Mouse (Mus musculus) layer of hippocampus, postnatal 14 days (tissue): Measurements from ENCODE around the gene Ifnlr1. TPM values are rescaled to one million over a fixed set of nuclear protein-coding genes. Genes with fewer than 3 reads are reported as not detected.
"Not testable (repeated sequence)": the region's sequence is repeated elsewhere in the genome, so short reads cannot be mapped to it uniquely, and the experiment has no call there.

Experiments used
- DNase-seq, 2 experiments: peaks; one replicate each; pipeline ENCODE4 v3.0.0; 2021 to 2022; ENCODE audit warnings: low spot score in 2 of 2, mixed read lengths in 1 of 2
- total RNA-seq, 2 experiments: library from RNA; stranded (reverse); gene quantifications; 2 replicates each; pipeline ENCODE4 v1.2.3; 2021

The Ifnlr1 gene
- total RNA-seq, 2 experiments from 2014 or later, result 0.19 to 0.37 TPM

DNA sequence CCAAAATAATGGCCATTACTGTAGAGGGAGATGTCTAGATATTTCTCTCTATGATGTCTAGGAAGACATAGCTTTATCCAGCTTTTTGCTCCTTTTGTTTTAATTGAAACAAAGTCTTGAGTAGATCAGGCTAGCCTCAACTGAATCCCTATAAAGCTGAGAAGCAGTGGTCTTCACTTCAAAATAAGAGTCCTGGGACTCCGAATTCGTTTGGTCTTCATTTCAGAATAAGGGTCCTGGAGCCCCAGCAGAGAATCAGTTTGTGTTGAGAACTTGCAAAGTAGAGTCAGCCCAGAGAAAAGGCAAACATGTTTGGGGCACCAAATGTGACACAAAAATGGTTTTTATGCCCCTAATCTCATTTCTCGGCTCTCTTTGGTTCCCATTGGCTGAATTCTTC is 1.4 kb upstream of the Ifnlr1 start:
- no peak for DNase-seq

DNA sequence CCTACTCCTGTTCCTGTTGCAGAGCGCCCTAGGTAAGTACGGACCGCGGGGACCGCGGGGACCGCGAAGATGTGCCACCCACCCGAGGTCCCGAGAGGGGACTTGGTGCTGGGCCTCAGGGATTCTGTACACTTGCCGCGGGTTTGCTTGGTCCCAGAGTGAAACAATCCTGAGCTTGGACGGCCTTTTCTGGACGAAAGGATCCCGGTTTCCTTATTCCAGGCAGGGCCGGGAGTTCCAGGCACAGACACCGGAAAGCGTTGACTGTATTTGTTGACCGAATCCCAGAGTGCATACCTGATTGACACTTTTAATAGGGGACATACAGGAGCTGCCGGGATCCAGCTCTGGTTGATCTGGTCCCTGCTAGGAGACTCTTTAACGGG is 474 bp downstream of the Ifnlr1 start:
- DNase-seq, result no peak

DNA sequence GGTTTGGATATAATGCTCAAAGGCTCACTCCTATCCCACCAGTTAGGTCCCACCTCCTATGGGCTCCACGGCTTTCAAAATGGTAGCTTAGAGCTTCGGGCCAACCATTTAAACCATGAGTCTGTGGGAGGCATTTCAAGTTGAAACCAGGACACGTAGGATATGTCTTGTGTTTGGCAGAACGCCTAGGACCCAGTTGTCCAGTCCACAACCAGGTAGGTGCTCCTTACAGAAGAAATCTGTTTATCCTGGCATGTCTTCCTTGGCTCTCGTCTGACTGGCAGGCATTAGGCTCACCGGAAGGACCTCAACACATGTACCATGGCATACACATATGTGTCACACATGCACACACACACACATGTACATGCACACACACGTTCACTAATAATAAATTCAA is 3.7 kb downstream of the Ifnlr1 start:
- DNase-seq, result no peak

DNA sequence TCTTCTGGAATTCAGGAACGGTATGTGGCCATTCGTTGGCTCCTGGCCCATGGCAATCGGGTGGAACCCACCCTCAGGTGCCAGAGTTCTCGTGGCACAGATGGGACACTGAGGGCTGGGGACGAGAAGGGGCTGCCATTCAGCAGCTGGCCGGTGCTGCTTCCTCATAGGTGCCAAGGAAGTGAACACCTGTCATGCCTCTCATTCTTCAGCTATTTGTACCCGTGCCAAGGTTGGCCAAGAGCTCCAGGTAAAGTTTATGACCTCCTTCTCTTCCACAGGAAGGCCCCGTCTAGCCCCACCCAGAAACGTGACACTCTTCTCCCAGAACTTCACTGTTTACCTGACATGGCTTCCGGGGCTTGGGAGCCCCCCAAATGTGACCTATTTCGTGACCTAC is 4.2 kb downstream of the Ifnlr1 start:
- no peak for DNase-seq

DNA sequence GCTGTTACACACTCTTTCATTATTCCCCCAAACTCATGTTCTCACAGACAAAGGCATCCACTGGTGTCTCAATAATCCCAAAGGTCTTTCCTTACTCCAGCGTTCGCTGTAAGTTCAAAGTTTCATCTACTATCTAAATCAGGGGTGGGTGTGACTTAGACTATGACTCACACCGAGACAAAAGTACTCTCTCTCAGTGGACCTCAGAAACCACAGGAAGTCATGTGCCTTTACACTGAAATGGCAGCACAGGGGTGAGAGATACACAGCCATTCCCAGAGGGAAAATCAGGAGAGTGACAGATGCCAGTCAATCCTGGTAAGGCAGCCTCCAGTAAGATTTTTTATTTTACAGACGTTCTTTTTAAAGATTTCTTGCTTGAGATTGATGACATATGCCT is 6.8 kb downstream of the Ifnlr1 start:
- no peak for DNase-seq

DNA sequence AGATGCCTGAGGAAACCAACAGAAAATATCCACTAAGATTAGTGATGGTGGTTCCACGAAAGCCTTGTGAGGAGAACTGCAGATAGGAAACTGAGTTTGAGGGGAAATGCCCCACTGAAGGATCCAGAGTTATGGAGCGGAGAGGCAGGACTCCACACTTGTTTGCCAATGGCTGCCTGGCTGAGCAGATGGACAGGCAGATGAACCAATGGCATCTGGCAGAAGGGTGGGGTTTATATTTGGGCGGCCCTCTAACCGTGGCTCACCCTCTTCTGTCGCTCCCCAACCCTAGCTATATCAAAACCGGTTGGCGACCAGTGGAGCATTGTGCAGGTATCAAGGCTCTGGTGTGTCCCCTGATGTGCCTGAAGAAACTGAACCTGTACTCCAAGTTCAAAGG is 12.4 kb downstream of the Ifnlr1 start:
- no peak for DNase-seq

DNA sequence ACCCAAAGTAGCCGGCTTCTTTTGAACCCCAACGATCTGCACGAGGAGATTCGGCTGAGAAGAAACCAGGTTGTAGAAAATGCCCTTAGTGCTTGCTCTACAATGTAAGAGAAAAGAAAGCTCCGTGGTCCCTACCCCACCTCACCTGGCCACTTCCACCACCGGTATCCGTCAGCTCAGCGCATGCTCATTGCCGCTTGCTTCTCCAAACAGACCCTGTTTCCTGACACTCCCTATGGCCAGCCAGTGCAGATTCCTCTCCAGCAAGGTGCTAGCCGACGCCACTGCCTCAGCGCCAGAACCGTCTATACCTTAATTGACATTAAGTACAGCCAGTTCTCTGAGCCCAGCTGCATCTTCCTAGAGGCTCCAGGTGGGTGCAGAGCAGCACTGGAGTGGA is 17.4 kb downstream of the Ifnlr1 start:
- DNase-seq, result no peak

DNA sequence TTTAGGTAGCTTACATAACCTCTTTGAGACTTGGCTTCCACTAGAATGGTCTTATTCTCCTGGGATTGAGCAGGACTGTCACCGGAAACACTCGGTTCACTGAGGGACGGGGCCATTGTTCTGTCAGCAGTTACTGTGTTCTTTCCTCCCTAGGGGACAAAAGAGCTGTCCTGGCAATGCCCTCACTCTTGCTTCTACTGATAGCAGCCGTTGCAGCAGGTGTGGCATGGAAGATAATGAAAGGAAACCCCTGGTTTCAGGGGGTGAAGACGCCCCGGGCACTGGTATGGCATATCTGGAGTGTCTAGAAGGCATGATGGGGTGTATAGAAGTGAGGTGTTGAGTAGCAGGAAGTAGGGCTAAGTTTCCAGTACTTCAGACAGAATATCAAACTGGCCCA is 17.9 kb downstream of the Ifnlr1 start:
- no peak for DNase-seq

DNA sequence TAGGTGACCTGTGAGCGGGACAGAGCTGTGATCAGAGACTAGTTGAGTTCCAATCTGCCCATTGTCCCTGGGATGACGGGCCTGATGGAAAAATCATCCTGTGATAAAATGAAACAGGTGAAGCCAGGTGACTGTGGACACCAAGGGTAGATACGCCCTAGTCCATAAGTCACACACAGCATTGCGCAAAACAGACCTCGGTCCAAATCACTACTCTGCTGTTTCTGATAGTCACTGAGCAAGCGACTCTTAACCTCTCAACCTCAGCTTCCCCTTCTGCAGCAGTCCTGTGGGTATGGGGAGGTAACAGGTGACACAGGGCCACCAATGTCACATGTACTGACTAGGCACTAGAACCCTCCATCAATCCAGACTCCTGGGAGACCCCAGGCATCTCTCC is 20.0 kb downstream of the Ifnlr1 start:
- no peak for DNase-seq

DNA sequence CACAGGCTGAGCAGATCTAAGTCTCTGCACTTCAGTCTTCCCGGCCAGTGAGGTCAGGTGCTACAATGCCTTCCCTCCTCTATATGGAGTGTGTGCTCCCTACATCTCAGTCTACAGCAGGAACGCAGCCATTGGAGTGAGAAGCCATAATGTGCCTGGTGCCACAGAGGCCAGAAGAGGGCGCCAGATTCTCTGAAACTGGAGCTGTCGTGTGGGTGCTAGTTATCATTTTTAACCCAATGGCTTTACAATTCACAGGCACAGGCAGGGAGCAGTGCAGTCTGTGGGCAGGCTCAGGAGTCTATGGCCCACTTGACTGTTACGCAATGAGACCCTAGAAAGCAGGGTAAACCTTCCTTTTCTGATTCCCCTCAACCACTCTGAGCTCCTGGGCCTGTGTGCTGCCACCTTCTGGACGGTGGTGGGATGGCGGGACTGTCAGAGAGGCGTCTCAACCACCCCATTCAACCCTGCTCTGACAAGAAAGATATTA is 23.0 kb downstream of the Ifnlr1 start:
- DNase-seq, result peak; percentile 74 to 79

DNA sequence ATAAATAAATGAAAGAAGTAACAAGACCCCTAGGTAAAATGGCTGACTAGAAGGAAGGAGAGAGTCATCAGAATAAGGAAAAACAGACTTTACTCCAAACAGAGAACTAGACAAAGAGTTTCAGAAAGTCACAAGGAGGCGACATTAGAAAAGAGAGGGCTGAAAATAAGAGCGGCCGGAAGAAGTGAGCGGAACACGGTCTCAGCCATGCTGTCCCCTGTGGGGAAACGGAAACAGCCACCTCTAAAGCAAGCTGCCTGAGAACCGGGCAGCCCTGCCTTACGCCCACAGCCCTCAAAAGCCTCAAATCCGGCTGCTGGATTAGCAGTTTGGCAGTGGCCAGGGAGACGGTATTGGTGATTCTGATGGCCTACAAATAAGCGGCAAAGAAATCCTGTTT is 23.5 kb downstream of the Ifnlr1 start:
- DNase-seq, result no peak

DNA sequence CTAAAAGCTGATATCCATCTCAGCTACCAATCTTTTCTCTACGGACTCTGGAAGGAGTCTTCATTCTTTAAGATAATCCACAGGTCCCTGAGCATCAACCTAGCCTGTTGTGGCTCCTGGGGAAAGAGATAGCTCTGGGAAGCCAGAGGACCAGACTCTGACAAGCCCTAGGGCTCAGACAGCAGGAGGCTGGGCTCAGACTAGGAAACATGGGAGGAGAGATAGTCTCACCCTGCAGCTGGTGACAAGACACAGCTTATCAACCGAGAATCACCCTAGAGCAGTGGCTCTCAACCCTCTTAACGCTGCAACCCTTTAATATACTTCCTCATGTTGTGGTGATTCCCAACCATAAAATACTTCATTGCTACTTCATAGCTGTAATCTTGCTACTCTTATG is 24.3 kb downstream of the Ifnlr1 start:
- DNase-seq, result no peak

DNA sequence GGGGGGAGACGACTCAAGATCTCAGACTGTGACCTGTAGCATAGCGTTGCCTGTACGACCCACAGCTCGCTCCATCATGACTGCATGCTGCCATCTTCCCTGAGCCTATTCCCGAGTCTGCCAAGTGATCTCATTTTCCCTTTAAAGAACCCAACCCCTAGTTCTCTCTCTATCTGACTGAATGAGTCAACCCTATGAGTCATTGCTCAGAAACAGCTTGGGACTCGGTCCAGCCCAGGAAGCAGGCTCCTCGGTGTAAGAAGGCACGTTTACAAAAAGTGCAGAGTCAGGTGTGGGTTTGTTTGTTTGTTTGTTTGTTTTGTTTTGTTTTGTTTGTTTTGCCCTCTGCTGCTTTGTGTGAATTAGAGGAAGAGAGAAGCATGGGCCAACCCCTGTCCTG is 28.7 kb downstream of the Ifnlr1 start:
- DNase-seq, result no peak

DNA sequence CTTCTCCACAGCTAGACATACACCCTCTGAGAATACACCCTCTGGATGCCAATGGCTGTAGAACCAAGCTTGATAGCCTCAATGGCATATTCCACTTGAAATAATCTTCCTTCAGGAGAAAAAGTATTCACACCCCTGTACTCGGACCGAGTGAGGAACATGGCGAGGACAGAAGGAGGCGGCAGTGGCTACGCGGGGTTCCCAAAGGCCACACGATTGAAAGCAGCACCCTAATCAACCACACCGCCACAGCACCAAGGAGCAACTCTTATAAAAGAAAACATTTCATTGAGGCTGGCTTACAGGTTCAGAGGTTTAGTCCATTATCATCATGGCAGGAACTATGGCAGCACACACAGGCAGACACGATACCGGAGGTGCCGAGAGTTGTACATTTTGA is 30.4 kb downstream of the Ifnlr1 start:
- not testable (repeated sequence) for DNase-seq

DNA sequence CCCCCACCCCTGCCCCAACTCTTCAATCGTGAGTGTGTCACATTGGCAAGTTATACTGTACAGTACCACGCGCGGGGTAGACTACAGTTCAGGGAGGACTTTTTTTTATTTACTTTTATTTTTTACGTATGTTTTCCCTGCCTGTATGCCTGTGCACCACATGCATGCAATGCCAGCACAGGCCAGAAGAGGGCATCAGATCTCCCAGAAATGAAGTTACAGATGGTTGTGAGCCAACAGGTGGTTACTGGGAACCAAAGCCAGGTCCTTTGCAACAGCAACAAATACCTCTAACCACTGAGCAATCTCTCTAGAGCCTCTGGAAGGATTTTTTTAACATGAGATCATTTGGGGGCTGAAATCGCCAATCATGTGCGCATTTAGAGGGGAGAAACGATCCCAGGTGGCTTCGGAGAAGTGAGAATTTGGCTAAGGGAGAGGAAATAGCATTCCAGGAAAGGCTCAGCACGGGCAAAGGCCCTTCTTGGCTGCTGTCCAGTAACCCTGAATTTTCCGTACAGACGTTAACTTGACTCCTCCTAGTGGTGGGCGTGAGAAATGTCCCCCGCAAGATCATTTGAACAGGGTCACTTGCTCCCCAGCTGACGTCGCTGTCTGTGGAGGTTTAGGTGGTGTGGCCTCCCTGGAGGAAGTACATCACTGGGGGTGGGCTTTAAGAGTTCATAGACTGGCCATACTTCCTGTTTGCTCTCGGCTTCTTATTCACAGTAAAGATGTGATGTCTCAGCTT is 36.6 kb downstream of the Ifnlr1 start:
- no peak for DNase-seq

DNA sequence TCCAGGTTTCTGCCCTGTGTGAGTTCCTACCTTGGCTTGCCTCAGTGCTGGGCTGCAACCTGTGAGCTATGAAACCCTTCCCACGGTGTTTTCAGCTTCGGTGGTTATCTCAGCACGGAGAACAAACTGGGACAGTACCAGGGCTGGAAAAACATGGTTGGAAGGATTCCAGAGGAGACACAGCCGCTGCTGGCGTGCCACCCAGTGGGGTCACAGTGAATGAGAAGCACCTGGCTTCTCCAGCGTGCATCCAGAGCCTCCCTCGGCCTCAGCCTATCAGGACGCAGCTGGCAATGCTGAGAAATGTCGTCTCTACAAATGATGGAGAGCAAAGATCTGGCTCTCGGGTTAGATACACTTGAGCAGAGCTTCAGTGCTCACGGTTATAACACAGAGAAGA is 40.3 kb downstream of the Ifnlr1 start:
- no peak for DNase-seq

DNA sequence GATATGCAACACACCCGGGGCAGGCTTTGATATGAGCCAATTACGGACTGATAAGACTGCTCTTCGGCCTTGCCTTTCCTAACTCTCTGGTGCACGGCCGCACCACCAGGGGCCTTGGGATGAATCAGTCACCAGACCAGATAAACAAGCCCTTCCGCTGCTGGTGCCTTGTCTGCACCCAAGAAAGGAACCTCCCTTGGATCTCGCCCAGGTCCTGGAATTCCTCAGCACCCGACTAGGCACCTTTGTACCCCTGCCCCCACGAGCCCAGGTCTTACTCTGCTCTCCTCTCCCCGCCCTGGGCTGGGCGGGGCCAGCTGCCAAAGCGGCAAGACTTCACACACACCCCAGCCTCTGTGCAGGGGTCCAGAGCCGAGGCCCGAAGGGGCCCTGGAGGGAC is 41.7 kb downstream of the Ifnlr1 start, which contains the start of gene Il22ra1:
Il22ra1 (plus strand) TSS at position 356 of the 400 bp plus-strand sequence.
- no peak for DNase-seq

DNA sequence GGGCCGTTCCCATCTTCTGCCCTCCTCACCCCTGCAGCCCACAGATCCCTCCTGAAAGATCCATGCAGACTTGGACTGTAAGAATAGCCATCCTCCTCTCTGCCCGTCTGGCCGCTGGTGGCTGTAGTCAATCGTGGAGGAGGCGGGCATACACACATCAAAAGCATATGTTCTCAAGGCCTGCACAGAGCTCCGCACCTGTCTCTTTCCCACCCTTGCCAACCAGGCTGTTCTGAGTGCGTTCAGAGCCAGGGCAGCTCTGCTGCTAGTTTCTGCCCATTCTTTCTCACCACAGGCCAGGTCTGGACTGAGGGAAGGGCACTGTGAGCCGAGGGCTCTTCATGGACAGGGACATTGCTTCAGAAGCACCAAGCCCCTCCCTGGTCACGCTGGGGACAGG is 44.1 kb downstream of the Ifnlr1 start:
- DNase-seq, result peak in 1 of 2 experiments; percentile 41

DNA sequence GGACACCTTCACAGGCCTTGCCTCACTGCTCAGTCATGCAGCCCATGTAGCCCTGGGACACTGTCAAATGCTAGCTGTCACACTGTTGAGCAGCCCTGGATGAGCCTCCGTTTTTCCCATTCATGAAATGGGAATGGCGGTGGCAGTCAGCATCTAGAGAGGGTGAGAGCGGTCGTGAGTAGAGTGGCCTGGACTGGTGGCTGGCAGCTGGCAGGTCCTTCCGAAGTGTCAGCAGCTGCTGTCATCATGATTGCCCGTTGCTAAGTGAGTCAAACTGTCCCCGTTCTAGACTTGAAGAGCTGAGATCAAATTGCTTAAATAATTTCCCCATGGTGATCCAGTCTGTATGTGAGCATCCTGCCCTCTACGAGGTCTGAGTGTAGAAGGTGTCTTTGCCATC is 44.9 kb downstream of the Ifnlr1 start:
- no peak for DNase-seq

DNA sequence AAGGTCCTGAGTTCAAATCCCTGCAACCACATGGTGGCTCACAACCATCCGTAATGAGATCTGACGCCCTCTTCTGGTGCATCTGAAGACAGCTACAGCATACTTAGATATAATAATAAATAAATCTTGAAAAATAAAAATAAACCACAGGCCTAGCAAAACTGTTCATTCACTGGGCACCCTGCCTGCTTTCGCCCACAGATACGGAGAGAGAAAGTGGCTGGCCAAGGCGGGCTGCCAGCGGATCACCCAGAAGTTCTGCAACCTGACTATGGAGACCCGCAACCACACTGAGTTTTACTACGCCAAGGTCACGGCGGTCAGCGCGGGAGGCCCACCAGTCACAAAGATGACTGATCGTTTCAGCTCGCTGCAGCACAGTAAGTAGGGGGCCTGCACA is 47.8 kb downstream of the Ifnlr1 start:
- no peak for DNase-seq

DNA sequence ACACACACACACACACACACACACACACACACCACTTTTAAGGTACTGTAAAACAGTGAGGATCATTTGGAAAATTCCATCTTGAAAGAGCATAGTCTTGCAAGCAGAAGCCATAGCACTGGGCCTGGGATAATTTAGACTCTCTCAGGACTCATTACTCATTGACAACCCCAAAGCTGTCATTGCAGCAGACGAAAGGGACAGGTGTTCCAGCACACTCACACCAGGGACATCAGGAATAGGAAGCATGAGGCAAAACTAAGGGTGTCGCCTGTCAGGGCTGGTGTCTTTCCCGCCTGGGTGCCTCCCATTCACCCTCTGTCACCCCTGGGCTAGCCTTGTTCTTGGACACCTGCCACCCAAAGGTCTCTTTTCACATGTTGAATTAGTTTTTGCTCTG is 50.8 kb downstream of the Ifnlr1 start:
- no peak for DNase-seq

DNA sequence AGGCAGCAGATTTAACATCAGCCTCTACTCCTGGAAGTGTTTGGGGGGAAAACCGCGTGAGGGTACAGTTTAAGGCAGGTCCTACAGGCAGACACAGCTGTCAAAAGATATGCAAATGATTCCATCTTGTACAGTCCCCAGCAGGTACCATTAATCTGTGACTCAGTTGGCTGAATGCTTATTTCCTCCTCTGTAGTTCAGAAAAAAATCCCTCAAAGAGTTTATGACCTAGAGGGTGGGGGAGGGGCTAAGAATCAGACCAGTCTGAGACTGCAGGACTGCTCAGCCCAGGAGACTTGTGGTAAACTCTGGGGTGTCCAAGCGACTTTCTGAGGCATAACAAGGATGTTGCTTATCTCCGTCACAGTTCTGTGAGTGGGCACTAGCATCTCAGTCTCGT is 52.1 kb downstream of the Ifnlr1 start:
- DNase-seq, result no peak

DNA sequence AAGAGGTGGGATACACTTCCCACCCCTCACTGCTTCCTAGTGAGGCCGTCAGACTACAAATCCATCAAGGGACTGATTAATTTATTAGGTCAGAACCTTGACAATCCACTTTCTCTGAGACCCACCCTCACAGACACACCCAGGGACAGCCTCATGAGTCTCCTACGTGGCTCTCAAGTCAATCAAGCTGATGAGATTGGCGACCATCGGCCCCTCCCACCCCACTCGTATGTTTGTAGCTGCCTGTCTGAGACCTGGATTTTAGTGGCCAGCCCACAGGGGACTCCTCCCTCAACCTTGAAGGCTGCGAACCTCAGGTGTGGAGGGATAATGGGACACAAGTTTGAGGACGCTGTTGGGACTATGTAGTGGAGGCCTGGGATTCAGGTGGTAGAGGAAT is 53.1 kb downstream of the Ifnlr1 start:
- DNase-seq, result no peak
